Mouse (Mus musculus) CH12.LX (cell line): ENCODE data around the gene Snx17.
"Not testable (repeated sequence)": the region's sequence is repeated elsewhere in the genome, so short reads cannot be mapped to it uniquely, and the experiment has no call there.

Experiments used
- CTCF ChIP-seq, 2 experiments: IDR thresholded peaks in 1 of 2; conservative IDR thresholded peaks in 1 of 2; 2 replicates each; pipeline ENCODE4 v1.5.1; 2011 to 2012; ENCODE audit warnings: low read depth in 2 of 2, low read length in 2 of 2, improper control_type of control experiment in 1 of 2, inconsistent platforms in 1 of 2, mild to moderate bottlenecking in 1 of 2, moderate library complexity in 1 of 2
- E2F4 ChIP-seq: IDR thresholded peaks from 2 replicates; pipeline ENCODE4 v1.6.1; 2011; ENCODE audit warnings: low read depth, low read length, improper control_type of control experiment; ENCODE audit not compliant: insufficient replicate concordance
- EP300 ChIP-seq: IDR thresholded peaks from 2 replicates; pipeline ENCODE4 v1.6.1; 2011; ENCODE audit warnings: low read length, improper control_type of control experiment
- MAFK ChIP-seq: IDR thresholded peaks from 2 replicates; pipeline ENCODE4 v1.6.1; 2011; ENCODE audit warnings: low read length, improper control_type of control experiment; ENCODE audit not compliant: insufficient replicate concordance
- MAX ChIP-seq: IDR thresholded peaks from 2 replicates; pipeline ENCODE4 v1.6.1; 2011; ENCODE audit warnings: low read length, improper control_type of control experiment
- MXI1 ChIP-seq: IDR thresholded peaks from 2 replicates; pipeline ENCODE4 v1.6.1; 2011; ENCODE audit warnings: mild to moderate bottlenecking, low read depth, low read length, improper control_type of control experiment
- MYC ChIP-seq: IDR thresholded peaks from 2 replicates; pipeline ENCODE4 v1.6.1; 2011; ENCODE audit warnings: low read depth, mild to moderate bottlenecking, improper control_type of control experiment, low read length
- NRF1 ChIP-seq: IDR thresholded peaks from 2 replicates; pipeline ENCODE4 v1.6.1; 2014; ENCODE audit warnings: low read depth, mild to moderate bottlenecking, inconsistent platforms, low read length, improper control_type of control experiment, moderate library complexity
- POLR2A ChIP-seq: IDR thresholded peaks from 2 replicates; pipeline ENCODE4 v1.6.1; 2011; ENCODE audit warnings: low read depth, mild to moderate bottlenecking, improper control_type of control experiment, low read length
- ZC3H11A ChIP-seq: IDR thresholded peaks from 2 replicates; pipeline ENCODE4 v1.6.1; 2012; ENCODE audit warnings: low read depth, mild to moderate bottlenecking, inconsistent platforms, low read length, improper control_type of control experiment

- not testable (repeated sequence) for TF ChIP-seq CTCF (conservative IDR thresholded peaks at IDR 0.05 in 1 of 2, IDR thresholded peaks at IDR 0.05 in 1 of 2; ENCODE audit: low read depth in 2 of 2, low read length in 2 of 2); E2F4; NRF1; POLR2A; MAFK; MAX; EP300; MXI1; MYC; ZC3H11A
Observed at GRCm38 (mm10) chr5:31216554-31216953, 23.5 kb downstream of the Snx17 start.
